Mouse (Mus musculus) forebrain, embryonic 11.5 days (tissue): ENCODE measurements at regions not wholly inside any gene's neighbourhood (a gene's known extent, or its start where the extent isn't known, plus 50 kb on each side); places are given as distances from the start of the nearest gene placed in this dataset.

Experiments
- ATAC-seq: fragments of 200-750 bp; cut with Nextera tagmentation; replicated peaks from 2 replicates; pipeline ENCODE4 v1.8.0; 2017; ENCODE audit warnings: moderate TSS enrichment; ENCODE audit not compliant: low FRiP score
- DNase-seq: peaks from one replicate; pipeline ENCODE4 v3.0.0-alpha.2; 2017; ENCODE audit warnings: low spot score
- H3K27ac ChIP-seq: fragments of 300-500 bp; sonication (generic); 2 replicates; pipeline ENCODE4 v1.5.1; 2014; ENCODE audit warnings: low read depth, low read length
- H3K27me3 ChIP-seq: fragments of 300-500 bp; sonication (generic); 2 replicates; pipeline ENCODE4 v1.6.1; 2014; ENCODE audit warnings: mild to moderate bottlenecking, low read length, mixed read lengths; ENCODE audit not compliant: control insufficient read depth, insufficient read depth
- H3K36me3 ChIP-seq: fragments of 300-500 bp; sonication (generic); 2 replicates; pipeline ENCODE4 v1.6.1; 2014; ENCODE audit warnings: mild to moderate bottlenecking, low read length, moderate library complexity, mixed read lengths; ENCODE audit not compliant: control insufficient read depth, insufficient read depth
- H3K4me1 ChIP-seq: fragments of 300-500 bp; sonication (generic); replicated peaks from 2 replicates; pipeline ENCODE4 v1.6.1; 2014; ENCODE audit warnings: low read length, mixed read lengths; ENCODE audit not compliant: control insufficient read depth, insufficient read depth
- H3K4me2 ChIP-seq: fragments of 300-500 bp; sonication (generic); 2 replicates; pipeline ENCODE4 v1.6.1; 2014; ENCODE audit warnings: low read depth, mild to moderate bottlenecking, low read length, moderate library complexity, mixed read lengths; ENCODE audit not compliant: severe bottlenecking
- H3K4me3 ChIP-seq: fragments of 300-500 bp; sonication (generic); 2 replicates; pipeline ENCODE4 v1.5.1; 2014; ENCODE audit warnings: low read depth, low read length
- H3K9ac ChIP-seq: fragments of 300-500 bp; sonication (generic); 2 replicates; pipeline ENCODE4 v1.6.1; 2014; ENCODE audit warnings: low read length
- H3K9me3 ChIP-seq: fragments of 300-500 bp; sonication (generic); 2 replicates; pipeline ENCODE4 v1.6.1; 2016; ENCODE audit warnings: low read length, mixed read lengths; ENCODE audit not compliant: control insufficient read depth
- WGBS: fragments of 180-500 bp; shearing (Covaris S2); extraction: QIAGEN DNeasy Blood & Tissue Kit; methylation state at CpG from one replicate; pipeline ENCODE4 v1.1.7; 2014; 5-methylcytosine and 5-hydroxymethylcytosine counted together

- peak; percentile 54 for DNase-seq
- Histone ChIP-seq H3K4me3 (no peak overlapping the region), H3K27ac (no peak overlapping the region; the same call in 1 of the 2 replicates), H3K36me3 (no peaks in the 10 kb centered on the region), H3K27me3 (no peaks in the 10 kb centered on the region), H3K4me2 (no peak overlapping the region), H3K4me1 (no peaks in the 10 kb centered on the region), H3K9ac (no peak overlapping the region; the same call in 1 of the 2 replicates), H3K9me3 (no peaks in the 10 kb centered on the region)
- WGBS: 35% methylated on average over 14 of the region's 14 CpGs
- no peak for ATAC-seq
Measured at GRCm38 (mm10) chr13:99092279-99092930, 92.2 kb upstream of the Zfp366 start.

DNA sequence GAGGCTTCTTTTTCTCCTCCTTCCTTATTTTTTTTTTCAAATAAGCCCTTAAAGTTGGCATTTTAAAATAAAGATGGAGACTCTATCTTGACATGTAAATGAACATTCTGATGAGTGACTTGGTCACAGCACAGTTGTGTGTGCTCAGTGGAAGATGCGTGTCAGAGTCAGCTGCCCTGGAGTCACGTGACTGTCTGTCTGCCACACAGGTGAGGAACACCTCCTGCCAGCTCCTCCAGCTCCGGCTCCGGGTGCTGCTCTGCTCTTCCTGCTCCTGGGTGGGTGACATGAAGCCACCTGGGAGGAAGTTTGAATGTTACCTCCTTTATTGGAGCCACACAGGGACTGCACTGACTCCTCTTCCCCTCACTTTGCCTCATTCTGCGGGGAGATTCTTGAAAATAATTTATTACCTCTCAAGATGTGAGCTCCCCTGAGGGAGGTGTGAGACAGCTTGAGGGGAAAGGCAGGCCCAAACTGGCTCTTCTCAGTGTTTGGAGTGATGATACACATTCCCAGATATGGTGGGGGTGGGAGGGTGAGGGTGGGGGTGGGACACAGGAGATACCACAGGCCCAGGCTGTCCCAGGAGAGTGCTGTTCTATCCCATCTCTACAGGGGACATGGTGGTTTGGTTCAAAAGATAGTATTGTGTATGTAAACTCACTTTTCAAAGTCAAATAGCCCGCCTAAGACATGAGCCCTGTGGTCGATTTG lies 92.9 kb upstream of the Zfp366 start:
- Histone ChIP-seq H3K4me2 (no peak overlapping the region), H3K27ac (no peak overlapping the region), H3K27me3 (no peaks in the 10 kb centered on the region), H3K4me3 (no peak overlapping the region), H3K4me1 (no peaks in the 10 kb centered on the region), H3K9me3 (no peaks in the 10 kb centered on the region), H3K36me3 (no peaks in the 10 kb centered on the region), H3K9ac (no peak overlapping the region)
- 80% methylated on average over 7 of the region's 7 CpGs for WGBS
- DNase-seq (no peak), ATAC-seq (no peak)

DNA sequence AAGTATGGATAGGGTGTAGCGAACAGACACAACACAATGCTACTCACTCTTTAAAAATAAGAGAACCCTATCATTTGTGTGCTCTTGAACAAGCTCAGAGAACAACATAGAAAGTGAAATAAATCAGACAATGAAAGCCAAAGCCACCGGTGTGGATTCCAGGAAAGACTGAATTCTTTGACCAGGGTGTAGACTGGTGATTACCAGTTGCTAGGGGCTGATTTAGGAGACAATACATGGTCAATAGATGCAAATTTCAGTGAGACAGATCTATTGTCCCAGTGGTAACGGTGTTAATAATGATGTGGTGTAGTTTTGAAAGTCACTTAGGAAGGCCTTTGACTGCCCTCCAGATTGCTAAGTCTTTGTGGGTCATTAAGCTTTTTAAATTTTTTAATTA lies 94.3 kb upstream of the Zfp366 start:
- no peaks in the 10 kb centered on the region for H3K36me3 ChIP-seq
- no peak for ATAC-seq
- H3K27me3 ChIP-seq: no peaks in the 10 kb centered on the region
- H3K27ac ChIP-seq: no peak overlapping the region
- WGBS: 58% methylated on average over 3 of the region's 3 CpGs
- no peak overlapping the region for H3K9ac ChIP-seq
- no peak for DNase-seq
- no peaks in the 10 kb centered on the region for H3K4me1 ChIP-seq
- no peak overlapping the region for H3K4me2 ChIP-seq
- no peaks in the 10 kb centered on the region for H3K9me3 ChIP-seq
- no peak overlapping the region for H3K4me3 ChIP-seq

GRCm38 (mm10) chr13:99088285-99088684 lies 96.3 kb upstream of the Zfp366 start:
- Histone ChIP-seq H3K36me3 (no peaks in the 10 kb centered on the region), H3K4me3 (no peak overlapping the region), H3K9me3 (no peaks in the 10 kb centered on the region), H3K4me1 (no peaks in the 10 kb centered on the region), H3K27me3 (no peaks in the 10 kb centered on the region), H3K27ac (no peak overlapping the region), H3K4me2 (no peak overlapping the region), H3K9ac (no peak overlapping the region)
- ATAC-seq (no peak), DNase-seq (peak; percentile 31)
- 94% methylated on average over 4 of the region's 4 CpGs for WGBS

DNA sequence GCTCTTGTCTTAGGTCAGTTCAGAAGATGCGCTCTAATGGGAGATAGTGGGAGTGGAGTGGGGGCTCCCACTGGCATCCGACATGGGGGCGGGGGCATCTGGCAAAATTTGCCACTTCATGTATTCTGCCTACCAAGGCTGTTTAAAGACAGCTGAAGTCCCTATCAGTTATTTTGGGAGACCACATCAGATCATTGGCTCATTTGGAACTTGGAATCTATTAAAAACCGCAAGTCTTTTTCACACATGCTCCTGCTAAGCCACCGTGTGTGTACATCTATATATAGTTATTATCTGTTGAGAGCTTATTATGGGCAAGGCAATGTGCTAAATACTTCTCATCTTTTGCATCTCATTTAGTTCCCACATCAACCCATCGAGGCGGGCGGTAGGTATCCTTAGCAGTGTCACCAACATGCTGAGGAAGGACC lies 95.0 kb upstream of the 1700024P04Rik start:
- H3K9me3 ChIP-seq: no peaks in the 10 kb centered on the region
- H3K4me1 ChIP-seq: no peaks in the 10 kb centered on the region
- ATAC-seq (no peak), DNase-seq (no peak)
- no peaks in the 10 kb centered on the region for H3K36me3 ChIP-seq
- H3K9ac ChIP-seq: no peak overlapping the region
- no peak overlapping the region for H3K27ac ChIP-seq
- H3K4me2 ChIP-seq: no peak overlapping the region
- no peak overlapping the region for H3K4me3 ChIP-seq
- no peaks in the 10 kb centered on the region for H3K27me3 ChIP-seq
- 96% methylated on average over 8 of the region's 8 CpGs for WGBS

DNA sequence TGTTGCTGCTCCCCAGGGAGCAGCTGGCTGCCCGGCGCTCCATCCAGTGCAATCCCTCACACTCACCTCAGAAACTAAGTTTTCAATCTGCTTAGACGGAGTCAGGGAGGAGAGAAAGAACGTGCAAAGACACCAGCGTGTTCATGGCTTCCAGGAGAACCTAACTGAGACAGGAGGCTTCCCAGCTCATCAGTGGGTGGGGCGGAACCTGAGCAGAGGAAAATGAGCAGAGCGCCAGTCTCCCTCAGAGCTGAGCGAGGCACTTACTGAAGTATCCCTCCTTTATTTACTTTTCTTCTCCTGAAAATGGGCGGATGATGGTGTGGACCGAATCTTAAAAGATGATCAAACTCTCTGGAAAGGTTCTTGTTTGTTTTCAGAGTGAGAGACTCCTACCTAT lies 94.3 kb upstream of the 1700024P04Rik start:
- Histone ChIP-seq H3K27me3 (no peaks in the 10 kb centered on the region), H3K9ac (no peak overlapping the region), H3K9me3 (no peaks in the 10 kb centered on the region), H3K4me3 (no peak overlapping the region), H3K4me1 (no peaks in the 10 kb centered on the region), H3K27ac (no peak overlapping the region), H3K4me2 (no peak overlapping the region), H3K36me3 (no peaks in the 10 kb centered on the region)
- no peak for DNase-seq
- WGBS: 88% methylated on average over 10 of the region's 10 CpGs
- no peak for ATAC-seq

DNA sequence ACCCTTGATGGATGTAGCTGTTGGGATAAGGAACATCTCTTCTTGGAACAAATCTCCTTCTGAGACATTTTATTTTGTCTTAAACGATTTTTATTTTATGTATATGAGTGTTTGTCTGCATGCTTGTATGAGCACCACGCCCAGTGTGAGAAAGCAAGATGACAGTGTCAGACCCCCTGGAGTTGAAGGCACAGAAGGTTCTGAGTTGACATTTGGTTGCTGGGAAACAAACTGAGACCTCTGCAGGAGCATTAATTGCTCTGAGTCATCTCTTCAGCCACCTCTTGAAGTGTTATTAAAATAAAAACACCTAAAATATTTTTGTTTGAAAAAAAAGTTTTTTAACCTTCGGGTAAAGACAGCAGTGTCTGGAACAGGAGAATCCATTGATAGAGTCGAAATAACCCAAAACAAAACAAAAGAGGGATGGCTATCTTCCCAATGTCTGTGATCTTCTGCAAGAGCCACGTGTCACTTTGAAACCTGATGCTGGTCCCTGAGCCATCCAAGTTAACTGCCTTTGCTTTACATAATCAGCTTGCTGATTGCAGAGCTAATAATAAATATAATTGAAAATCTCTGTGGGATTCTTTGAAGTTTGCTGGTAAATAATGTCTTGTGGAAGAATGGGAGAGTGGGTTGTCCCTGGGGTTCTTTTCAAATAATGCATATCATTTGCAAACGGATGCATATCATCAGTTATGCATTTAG lies 92.8 kb upstream of the 1700024P04Rik start:
- Histone ChIP-seq H3K27me3 (no peaks in the 10 kb centered on the region), H3K4me3 (no peak overlapping the region), H3K4me2 (no peak overlapping the region), H3K36me3 (no peaks in the 10 kb centered on the region), H3K27ac (no peak overlapping the region), H3K4me1 (no peaks in the 10 kb centered on the region), H3K9ac (no peak overlapping the region), H3K9me3 (no peaks in the 10 kb centered on the region)
- DNase-seq: no peak
- 72% methylated on average over 6 of the region's 6 CpGs for WGBS
- ATAC-seq: no peak

DNA sequence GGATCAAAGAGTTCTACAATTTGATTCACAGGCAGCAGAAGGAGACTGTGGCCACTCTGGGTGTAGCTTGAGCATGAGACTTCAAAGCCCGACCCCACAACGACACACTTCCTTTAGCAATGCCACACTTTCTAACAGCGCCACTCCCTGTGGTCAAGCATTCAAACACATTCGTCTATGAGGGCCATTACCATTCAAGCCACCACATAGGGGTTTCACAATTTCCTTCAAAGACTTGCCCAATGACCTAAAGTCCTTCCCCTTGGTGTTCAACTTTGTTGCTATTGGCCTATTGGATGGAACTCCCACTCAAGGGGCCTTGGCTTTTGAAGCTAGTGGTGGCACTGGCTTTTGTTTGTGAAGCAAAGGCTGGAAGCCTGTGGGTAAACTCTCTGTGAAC lies 91.1 kb upstream of the 1700024P04Rik start:
- no peak for DNase-seq
- Histone ChIP-seq H3K4me3 (no peak overlapping the region), H3K4me1 (no peaks in the 10 kb centered on the region), H3K9ac (no peak overlapping the region), H3K27me3 (no peaks in the 10 kb centered on the region), H3K4me2 (no peak overlapping the region), H3K36me3 (no peaks in the 10 kb centered on the region), H3K9me3 (no peaks in the 10 kb centered on the region), H3K27ac (no peak overlapping the region)
- 81% methylated on average over 4 of the region's 4 CpGs for WGBS
- no peak for ATAC-seq
